Mouse (Mus musculus) right cerebral cortex, postnatal 25 days (tissue): ENCODE measurements around the gene Gm3415.
A peak's percentile ranks its signal among the peaks of the same experiment; 100 is the strongest.
"Not testable (repeated sequence)": the region's sequence is repeated elsewhere in the genome, so short reads cannot be mapped to it uniquely, and the experiment has no call there.

Source experiments
- DNase-seq: peaks from one replicate; pipeline ENCODE4 v3.0.0; 2022

Gene Gm3415

DNA sequence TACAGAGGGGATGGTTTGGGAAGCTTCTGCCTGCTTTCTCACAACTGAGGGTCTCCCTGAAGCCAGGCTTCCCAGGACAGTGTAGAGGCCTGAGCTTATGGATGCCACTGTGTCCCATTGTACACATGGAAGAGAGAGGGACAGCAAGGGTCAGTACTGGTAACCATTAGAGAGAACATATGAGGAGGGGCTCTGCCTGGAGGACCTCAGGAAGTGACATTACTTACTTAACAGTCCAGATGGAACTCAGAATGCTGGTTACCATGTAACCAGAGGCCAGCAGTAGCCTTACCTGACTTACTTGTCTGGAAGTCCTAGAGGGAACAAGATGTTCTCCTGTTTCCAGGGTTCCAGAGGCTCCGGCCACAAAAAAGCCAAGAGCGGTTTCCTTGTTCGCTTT lies at the start of gene Gm3415:
TSS of gene Gm3415 (plus strand) at position 301 of the 400 bp plus-strand sequence.
- not testable (repeated sequence) for DNase-seq

DNA sequence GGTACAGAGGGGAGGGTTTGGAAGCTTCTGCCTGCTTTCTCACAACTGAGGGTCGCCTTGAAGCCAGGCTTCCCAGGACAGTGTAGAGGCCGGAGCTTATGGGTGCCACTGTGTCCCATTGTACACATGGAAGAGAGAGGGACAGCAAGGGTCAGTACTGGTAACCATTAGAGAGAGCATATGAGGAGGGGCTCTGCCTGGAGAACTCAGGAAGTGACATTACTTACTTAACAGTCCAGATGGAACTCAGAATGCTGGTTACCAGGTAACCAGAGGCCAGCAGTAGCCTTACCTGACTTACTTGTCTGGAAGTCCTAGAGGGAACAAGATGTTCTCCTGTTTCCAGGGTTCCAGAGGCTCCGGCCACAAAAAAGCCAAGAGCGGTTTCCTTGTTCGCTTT lies 42.1 kb upstream of the Gm3415 start, which contains the start of gene Gm3402:
TSS of gene Gm3402 (plus strand) at position 301 of the 400 bp plus-strand sequence.
- DNase-seq = not testable (repeated sequence)

DNA sequence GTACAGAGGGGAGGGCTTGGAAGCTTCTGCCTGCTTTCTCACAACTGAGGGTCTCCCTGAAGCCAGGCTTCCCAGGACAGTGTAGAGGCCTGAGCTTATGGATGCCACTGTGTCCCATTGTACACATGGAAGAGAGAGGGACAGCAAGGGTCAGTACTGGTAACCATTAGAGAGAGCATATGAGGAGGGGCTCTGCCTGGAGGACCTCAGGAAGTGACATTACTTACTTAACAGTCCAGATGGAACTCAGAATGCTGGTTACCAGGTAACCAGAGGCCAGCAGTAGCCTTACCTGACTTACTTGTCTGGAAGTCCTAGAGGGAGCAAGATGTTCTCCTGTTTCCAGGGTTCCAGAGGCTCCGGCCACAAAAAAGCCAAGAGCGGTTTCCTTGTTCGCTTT lies 30.4 kb upstream of the Gm3415 start, which contains the start of gene Gm3404:
TSS of gene Gm3404 (plus strand) at position 301 of the 400 bp plus-strand sequence.
- DNase-seq = not testable (repeated sequence)

DNA sequence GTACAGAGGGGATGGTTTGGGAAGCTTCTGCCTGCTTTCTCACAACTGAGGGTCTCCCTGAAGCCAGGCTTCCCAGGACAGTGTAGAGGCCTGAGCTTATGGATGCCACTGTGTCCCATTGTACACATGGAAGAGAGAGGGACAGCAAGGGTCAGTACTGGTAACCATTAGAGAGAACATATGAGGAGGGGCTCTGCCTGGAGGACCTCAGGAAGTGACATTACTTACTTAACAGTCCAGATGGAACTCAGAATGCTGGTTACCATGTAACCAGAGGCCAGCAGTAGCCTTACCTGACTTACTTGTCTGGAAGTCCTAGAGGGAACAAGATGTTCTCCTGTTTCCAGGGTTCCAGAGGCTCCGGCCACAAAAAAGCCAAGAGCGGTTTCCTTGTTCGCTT lies 18.6 kb upstream of the Gm3415 start, which contains the start of gene Gm3409:
TSS of gene Gm3409 (plus strand) at position 301 of the 400 bp plus-strand sequence.
- not testable (repeated sequence) for DNase-seq

DNA sequence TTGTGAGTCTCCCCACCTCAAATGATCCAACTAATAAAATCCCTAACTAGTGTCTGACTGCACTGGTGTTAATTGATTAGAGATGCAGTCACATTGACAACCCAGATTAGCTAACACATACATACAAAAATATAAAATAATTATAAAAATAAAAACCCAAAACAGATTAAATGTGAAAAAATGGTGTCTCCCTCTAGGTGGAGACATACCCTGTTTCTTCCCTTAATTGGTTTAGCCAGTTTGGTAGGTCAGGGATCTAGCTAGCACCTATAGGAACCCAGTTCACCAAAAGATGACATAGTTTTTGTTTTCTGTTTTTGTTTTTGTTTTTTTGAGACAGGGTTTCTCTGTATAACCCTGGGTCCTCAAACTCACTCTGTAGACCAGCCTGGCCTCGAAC lies 8.3 kb downstream of the Gm3415 start:
- no peak for DNase-seq

DNA sequence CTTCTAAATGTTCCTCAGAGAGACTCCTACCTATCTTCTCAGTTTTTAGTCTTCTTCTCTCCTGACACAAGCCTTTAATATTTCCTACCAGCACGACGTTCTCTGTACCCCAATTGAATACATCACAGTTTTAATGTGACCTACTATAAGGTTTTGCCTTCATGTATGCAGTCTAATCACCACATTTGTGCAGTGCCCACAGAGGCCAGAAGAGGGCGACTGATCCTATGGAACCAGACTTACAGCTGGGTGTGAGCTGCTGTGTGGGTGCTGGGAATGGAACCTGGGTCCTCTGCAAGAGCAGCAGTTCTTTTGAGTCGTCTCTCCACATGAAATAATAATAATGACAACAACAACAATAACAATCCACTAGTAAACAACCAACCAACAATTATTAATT lies 11.1 kb downstream of the Gm3415 start:
- DNase-seq = no peak

DNA sequence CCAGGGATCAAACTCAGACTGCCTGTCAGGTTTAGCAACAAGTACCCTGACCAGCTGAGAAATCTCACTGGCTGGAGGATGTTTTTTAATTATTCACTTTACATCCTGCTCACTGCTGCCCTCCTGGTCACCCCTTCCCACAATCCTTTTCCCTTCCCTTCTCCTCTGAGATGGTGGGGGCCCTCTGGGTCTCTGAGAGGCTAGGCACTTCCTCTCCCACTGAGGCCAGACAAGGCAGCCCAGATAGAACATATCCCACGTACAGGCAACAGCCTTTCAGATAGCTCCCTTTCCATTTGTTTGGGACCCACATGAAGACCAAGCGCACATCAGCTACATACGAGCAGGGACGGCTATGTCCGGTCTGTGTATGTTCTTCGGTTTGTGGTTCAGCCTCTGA lies 14.2 kb downstream of the Gm3415 start:
- DNase-seq = not testable (repeated sequence)

DNA sequence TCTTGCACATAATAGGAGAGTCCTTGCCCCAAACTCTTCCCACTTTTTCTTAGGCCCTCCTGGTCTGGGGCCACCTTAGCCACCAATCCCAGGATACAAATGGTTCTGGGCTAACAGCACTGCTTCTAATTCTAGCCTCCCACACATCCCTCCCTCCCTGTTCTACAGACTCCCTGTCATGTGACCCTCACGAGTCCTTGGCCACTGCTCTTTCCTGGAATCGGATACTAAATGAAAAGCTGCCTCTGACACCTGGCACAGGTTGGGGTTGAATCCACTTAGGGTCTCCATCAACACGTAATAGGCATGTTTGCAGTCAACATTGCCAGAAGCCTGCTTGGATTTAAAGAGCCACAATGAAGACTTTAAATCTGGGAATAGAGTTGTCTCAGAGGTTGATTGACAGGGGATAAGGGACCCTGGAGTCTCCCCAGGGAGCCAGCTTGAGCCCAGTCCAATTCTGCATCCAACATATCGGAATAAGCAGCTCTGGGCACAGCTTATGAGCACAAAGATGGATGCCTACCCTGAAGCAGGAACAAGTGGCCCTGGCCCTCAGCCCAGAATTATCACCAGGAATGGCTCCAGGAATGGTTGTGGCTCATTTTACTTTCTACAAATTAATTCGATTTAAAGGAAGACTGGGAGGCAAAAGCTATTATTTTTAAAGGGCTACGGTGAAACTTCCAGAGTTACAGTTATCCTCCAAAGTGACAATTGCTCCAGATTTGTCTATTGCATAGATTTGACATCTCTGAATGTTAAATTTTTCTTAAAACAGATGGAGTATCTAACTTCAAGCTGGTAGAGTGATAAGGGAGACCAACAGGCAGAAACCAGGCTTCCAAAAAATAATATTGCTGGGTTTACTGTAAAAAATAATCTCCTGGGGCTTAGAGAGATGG lies 16.1 kb downstream of the Gm3415 start:
- DNase-seq = peak; percentile 62

DNA sequence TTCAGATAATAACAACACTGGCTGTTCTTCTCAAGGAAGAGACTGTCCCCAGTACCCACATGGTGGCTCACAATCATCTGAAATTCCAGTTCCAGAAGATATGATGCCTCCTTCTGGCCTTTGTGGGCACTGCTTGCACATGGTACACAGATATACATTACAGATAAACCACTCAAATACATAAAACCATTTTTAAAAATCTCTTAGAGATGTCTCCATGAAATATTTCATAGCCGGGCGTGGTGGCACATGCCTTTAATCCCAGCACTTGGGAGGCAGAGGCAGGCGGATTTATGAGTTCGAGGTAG lies 16.8 kb downstream of the Gm3415 start:
- not testable (repeated sequence) for DNase-seq

DNA sequence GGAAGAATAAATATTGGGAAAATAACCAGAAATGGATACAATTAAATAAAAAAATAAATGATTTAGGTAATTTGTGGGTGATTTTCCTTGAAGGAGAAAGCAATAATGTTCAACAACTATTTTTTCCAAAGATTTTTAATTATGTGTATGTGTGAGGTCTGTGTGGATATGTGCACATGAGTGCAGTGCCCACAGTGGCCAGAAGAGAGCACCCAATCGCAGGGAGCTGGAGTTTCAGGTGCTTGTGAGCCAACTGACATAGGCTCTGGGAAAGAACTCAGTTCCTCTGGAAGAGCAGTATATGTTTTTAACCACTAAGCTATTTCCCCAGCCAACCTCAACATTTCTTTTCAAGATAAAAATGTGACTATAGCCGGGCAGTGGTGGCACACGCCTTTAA lies 20.7 kb downstream of the Gm3415 start:
- DNase-seq = no peak

DNA sequence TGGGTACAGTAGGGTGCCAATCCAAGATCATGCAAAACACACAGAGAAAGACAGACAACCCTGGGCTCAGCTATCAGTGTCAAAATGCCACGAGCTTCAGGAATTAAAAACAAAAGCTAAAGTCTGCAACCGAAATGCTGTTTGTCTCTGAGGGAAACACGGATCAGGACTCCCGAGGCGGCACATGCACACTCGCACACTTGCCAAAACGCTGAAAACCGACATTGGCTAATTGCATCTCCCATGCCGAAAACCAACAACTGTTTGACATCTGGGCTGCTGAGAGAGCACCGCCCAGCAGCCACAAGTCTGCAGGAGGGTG lies 28.2 kb downstream of the Gm3415 start:
- DNase-seq = no peak

DNA sequence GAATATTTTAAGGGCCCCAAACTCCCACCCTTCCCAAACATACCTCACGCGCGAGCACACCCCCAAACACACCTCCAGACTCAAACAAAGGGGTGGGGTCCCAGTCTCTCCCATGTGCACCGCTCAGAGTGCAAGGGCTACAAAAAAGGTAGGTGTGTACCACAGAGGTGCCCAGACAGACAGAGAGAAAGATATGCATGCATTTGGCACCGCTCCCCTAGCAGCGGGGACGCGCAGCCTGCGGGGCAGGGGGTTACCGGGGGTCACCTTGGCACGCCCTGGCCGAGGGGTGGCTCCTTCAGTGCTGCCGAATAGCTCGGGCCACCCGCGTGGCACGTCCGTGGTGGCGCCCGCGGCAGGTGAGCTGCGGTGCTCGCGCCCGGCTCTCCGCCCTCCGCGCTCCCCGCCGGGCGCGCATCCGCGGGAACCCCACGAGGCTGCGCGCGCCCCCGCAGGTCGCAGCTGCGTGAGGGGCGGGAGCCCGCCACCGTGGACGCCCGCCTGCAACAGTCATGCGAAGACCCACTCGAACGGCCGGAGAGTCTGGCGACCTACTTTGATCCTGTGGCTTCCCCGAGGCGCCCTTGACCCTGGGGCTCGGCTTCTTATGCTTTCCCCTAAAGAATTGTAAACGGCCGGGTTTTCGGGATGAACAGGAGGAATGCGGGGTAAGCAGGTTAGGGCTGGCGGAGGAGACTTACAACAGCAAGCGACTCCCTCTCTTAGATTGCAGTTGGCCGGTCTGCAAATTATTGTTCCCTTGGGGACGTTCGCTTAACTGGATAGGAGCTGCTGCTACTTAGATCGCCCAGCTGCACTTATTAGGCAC lies 28.8 kb downstream of the Gm3415 start, which contains the start of gene Gpr12:
TSS of gene Gpr12 (minus strand) at position 762 of the 829 bp plus-strand sequence.
- peak; percentile 62 for DNase-seq

DNA sequence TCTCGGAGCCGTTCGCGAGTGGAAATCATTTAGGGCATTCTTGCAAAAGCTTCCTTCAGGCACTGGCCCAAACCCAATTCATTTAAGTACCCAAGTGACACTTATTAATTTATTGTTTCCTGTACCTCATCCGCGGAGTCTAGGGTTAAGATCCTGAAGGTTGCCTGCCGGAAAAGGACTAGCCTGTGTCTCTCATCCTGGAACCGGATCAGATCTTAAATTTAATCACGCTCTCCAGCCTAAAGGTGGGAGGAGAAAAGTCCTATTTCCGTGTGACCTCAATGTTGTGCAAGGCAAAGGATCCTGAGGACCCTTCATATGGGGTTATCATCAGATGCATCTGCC lies 29.3 kb downstream of the Gm3415 start:
- no peak for DNase-seq

DNA sequence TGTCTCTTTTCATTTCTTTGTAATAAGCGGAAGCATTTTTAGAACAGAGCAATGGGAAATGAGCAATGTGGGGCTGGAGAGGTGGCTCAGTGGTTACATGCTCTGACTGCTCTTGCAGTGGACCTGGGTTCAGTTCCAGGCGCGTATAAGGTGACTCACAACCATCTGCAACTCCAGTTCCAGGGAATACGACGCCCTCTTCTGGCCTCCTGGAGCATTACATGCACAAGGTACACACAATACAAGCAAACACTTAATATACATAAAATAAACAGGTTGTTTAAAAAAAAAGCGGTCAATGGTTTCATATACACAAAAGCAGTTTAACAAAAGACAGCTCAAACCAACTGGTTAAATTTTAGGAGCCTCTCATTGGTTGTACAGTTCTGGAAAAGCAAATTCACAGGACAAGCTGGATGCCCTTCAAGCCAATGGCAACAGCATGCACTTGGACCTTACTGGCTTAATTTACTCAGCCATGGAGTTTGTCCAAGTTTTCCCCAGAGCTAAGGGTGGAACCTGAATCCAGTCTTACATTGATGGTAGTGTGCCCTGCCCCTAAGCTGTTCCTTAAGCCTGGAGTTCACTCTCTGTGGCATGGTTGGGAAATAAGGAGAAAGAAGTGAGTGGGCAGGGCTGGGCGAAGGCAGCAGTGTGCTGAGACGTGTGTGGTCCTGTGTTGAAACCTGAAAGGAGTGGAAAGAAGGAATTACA lies 30.6 kb downstream of the Gm3415 start:
- no peak for DNase-seq

DNA sequence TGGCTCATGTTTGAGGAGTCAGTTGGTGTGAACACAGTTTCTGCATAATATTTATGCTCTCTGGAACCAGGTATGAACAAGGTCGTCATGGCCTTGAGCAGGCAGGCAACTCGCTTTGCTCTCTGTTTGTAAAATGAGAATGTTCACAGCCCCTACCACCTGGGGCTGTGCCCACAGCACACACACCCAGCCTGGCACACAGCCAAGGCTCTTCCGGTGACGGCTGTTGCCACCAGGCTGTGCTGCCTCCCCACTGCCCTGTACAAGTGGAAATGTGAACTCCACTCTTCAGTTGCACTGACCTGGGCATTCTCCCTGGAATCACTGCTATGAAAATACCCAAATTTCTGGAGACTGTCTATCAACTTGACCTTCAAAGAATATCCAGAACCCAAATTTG lies 35.1 kb downstream of the Gm3415 start:
- no peak for DNase-seq

DNA sequence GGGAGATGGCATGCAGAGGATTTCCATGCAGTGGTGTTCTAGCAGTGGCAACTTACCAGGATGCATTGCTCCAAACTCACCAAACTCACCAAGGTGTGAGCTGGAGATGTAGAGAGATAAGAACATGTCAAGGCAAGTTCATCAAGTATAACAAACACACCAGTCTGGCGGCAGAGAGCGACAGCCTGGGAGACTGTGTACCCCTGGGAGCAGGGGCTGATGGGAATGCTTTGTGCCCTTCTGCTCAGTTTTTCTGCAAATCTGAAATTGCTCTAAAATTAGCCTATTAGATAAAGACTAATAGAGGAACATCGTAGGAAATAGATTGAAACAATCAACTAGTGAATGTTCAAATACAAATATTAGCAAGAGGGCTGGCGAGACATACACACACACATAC lies 35.7 kb downstream of the Gm3415 start:
- no peak for DNase-seq

DNA sequence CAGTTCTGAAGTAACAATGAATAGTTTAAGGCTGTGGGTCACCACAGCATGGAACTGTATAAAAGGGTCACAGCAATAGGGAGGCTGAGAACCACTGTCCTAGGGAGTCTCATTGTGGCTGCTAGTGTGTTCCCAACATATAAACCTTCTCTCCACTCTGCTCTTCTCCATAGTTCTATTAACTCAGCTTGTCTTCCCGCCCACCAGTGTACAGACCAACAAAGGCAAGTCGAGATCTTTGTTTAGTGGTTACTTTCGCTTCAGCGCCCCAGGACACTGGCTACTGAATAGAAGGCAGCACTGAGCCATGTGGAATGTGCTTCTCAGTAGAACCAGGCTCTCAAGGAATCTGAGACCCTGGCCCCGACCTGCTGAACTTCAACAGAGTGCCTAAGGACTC lies 36.6 kb downstream of the Gm3415 start:
- no peak for DNase-seq

DNA sequence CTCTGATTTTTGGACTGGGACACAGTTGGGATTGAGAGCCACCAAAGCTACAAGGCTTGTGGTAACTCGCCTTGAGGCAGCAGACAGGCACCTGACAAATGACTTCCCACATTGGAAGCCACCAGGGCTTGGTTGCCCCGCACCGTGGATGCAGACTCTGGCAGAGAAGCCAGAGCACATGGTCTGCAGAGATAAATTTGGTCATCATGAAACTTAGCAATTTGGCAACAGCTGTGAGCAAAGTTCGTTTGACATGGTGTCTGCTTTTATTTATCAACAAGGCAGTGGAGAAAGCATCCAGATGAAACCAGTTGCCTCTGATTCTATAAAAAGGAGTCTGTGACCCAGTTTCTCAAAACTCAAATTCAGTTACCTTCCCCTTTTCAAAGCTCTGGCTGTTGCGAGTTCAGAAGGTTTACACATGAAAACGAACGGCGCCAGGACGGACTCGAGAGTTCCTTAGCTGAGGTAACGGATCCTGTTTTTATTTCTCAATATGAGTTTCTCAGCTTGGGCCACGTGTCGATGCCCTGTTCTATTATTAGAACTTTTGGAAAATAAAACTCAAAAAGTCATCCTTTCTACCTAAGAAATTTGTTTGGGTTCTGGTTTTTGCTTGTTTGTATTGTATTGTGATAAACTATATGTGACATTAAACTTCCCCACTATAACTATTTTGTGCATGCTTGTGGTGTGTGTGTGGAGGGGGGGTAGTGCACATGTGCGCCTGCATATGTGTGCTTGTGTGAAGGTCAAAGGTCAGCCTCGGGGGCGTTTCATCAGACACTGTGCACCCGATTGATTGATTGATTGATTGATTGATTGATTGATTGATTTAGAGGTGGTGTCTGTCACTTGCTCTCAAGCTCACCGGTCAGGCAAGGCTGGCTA lies 40.9 kb downstream of the Gm3415 start:
- no peak for DNase-seq

DNA sequence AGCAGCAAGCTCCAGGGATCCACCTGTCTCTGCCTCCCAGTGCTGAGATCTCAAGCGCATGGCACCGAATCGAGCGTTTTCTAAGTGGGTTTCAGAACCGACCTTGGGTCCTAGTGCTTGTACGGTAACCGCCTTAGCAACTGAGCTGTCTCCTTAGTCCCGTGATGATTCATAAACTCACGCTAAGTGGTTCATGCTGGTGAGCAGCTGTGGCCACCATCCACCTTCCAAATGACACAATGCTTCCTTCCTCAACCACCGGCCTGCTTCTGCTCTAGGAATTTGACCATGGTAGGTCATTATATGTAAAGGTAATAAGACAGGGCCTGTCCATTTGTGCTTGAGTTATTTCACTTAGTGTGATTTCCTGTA lies 41.6 kb downstream of the Gm3415 start:
- no peak for DNase-seq

DNA sequence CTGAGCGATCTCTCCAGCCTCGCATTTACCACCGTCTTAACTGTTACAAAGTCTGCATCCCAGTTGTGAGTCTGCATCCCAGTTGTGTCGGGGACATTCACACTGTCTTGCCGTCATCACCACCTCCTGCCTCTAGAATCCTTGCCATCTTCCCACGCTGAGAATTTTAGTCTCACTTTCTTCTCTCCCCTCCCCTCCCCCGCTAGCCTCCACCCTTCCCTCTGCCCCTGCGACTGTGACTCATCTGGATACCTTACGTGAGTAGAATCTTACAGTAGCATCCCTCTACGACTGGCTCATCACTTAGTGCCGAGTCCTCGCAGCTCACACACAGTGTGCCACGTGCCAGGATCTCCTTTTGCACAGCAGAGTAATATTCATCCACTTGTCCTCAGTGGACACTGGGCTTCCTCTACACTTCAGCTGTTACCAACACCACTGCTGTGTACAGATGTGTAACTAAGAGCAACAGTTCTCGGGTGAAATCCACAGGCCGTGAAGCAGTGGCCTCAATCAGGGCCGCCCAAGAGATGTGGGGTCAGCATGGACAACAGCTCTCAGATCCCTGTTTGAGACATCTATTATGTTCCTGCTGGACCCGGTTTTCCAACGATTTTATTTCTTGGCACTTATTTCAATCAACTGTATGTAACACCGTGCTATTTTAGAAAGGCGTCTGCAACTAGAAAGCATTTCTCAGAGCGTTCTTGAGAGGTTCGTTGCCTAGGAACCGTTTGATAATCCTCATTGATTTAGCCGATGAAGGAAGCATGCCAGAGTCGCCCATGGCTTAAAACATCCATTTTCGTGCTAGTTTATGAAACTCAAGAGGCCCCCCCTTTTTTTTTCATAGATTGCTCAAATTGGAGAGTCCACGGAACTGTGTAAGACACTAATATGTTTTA lies 42.5 kb downstream of the Gm3415 start:
- DNase-seq = no peak

DNA sequence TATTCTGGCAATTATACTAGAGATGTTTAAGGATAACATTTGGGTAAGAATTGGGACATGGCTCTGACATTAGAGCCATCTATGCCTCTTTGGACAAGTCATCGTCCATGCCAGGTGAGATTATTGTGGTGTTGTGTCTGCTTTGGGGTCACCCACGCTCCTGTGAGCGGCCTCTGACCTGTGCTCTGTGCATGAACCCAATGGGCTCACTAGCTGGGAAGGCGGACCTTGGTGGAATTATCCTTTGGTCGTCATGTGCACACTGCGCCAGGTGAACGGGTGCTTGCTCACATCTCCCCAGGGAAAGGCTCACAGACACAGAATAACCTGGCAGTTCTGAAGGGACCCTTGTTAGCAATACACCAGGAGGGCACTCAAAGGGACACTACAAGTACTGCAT lies 43.3 kb downstream of the Gm3415 start:
- DNase-seq = not testable (repeated sequence)
